Mouse (Mus musculus): ENCODE data around the gene E130309D02Rik.

The E130309D02Rik gene

DNA sequence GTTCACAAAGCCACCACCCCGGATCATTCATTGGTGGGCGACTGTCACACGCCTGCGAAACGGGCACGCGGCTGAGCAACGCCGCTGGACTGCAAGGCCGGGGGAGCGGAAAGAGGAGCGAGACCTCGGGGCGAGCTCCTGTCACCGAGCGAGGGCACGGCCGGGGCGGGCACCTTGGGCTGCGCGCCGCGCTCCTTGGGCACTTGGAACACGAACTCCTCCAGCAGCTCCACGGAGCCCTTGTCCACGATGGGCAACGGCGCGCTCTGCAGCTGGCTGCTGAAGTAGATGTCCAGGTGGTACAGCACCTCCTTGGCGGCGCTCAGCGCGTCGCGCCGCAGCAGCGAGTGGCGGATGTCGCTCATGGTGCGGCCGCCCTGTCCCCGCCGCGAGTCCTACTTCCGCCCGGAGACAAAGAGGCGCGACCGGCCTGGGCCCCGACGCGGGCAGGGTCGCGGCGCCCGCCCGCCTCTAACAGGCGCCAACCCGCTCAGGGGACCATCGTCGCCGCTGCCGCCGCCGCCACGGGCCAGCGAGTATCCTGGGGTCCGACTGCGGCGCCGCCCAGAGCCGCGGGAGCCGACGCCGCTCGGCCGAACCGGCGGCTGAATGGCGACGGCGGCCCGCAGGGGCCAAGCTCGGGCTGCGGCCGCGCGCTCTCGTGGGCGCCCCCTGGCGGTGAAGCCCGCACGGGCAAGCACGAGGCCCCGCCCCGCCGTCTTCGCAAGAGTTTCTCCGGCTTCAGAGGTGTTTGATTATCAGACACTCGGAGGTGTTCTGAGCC is at the start of gene E130309D02Rik:
Gene E130309D02Rik (minus strand): TSS at position 631 of the 784 bp plus-strand sequence.
- in situ Hi-C loops (cut with MboI; ENCODE audit: low pct_unique_long_range_greater_than_20kb in 1 of 2, low sequenced_read_pairs in 2 of 2, unreplicated experiment in 1 of 2): no loop called here

DNA sequence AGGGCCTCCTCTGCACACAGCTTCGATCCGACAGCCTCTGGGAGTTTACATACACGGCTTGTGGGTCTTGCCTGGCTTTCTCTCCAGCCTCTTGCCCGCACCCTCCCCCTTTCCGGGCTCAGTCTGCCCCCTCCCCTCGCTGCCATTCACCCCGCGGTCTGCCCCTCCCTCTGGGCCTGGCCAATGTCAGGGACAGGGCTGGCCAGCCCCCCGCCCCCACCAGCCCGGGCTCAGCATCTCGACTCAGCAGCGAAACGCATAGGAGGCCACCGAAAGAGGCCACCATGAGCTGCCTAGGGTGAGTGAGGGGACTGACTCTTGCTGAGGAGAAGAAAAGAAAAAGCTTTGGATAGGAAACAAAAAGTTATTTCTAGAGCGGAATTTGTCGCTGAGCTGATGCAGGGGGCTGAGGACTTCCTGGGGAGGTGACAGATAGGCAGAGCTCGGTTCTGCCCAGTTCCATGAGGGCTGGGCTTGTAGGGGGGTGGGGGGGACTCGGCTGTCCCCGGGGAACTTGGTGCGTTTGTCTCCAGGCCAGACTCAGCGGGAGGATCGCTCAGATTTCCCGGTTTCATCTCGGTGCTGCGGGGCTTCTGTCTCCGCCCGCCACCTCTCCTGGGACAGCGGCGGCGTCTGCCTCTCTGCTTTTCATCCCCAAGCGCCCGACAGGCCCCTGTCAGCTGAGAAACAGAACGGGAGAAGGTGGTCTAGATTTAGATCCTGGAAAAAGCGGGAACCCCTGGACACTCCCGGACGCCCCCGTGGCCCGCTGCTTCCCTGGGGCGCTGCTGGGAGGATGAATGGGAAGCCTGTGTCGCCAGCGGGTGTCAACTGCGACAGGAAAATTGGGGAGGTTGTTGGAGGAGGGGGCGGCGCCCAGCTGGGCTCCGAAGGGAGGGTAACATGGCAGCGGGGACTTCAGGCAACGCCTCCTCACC is 48.8 kb upstream of the E130309D02Rik start:
- in situ Hi-C loops (cut with MboI; ENCODE audit: low pct_unique_long_range_greater_than_20kb in 1 of 2, low sequenced_read_pairs in 2 of 2, unreplicated experiment in 1 of 2): no loop called here

DNA sequence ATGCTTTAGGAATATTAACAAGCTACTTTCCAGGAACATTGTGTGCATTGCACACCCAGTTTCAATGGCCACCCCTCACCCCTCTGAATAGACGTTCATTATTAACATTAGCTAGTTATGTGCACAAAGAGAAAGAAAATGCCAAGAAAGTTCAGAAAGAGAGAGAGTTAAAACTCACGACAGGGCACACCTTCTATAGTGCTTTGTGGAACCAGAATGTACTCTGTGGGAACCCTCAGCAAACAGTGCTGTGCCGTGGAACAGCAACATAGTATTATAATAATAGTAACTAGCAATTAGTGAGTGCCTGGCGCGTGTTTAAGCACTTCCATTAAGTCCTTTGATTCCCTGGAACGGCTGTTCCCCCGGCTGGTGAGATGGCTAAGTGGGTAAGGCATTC is 46.3 kb upstream of the E130309D02Rik start:
- in situ Hi-C loops (cut with MboI; ENCODE audit: low pct_unique_long_range_greater_than_20kb in 1 of 2, low sequenced_read_pairs in 2 of 2, unreplicated experiment in 1 of 2): no loop called here

DNA sequence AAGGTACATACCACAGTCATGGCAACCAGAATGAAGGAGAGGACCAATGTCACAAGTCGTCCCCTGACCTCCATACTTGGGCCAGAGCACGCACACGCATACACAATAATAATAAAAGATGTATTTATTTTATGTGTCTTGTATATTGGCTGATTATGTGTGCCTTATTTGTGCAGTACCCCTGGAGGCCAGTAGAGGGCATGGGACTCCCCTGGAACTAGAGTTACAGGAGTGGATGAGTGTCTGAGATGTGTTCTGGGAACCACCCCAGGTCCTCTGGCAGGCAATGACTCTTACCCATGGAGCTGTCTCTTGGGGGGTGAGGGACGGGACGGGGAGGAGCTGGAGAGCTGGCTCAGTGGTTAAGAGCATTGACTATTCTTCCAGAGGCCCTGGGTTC is 44.8 kb upstream of the E130309D02Rik start:
- in situ Hi-C loops (cut with MboI; ENCODE audit: low pct_unique_long_range_greater_than_20kb in 1 of 2, low sequenced_read_pairs in 2 of 2, unreplicated experiment in 1 of 2): no loop called here

GRCm38 (mm10) chr5:143359263-143359662 is 44.1 kb upstream of the E130309D02Rik start:
- in situ Hi-C loops (cut with MboI; ENCODE audit: low pct_unique_long_range_greater_than_20kb in 1 of 2, low sequenced_read_pairs in 2 of 2, unreplicated experiment in 1 of 2): no loop called here

GRCm38 (mm10) chr5:143357564-143357963 is 42.4 kb upstream of the E130309D02Rik start:
- in situ Hi-C loops (cut with MboI; ENCODE audit: low pct_unique_long_range_greater_than_20kb in 1 of 2, low sequenced_read_pairs in 2 of 2, unreplicated experiment in 1 of 2): no loop called here

GRCm38 (mm10) chr5:143356686-143357388 is 41.7 kb upstream of the E130309D02Rik start, which contains the start of gene Grid2ip:
TSS of gene Grid2ip (plus strand) at chr5:143357338.
- in situ Hi-C loops (cut with MboI; ENCODE audit: low pct_unique_long_range_greater_than_20kb in 1 of 2, low sequenced_read_pairs in 2 of 2, unreplicated experiment in 1 of 2): no loop called here

- in situ Hi-C loops (cut with MboI; ENCODE audit: low pct_unique_long_range_greater_than_20kb in 1 of 2, low sequenced_read_pairs in 2 of 2, unreplicated experiment in 1 of 2): no loop called here
Measured at GRCm38 (mm10) chr5:143356017-143356416, 40.9 kb upstream of the E130309D02Rik start.

DNA sequence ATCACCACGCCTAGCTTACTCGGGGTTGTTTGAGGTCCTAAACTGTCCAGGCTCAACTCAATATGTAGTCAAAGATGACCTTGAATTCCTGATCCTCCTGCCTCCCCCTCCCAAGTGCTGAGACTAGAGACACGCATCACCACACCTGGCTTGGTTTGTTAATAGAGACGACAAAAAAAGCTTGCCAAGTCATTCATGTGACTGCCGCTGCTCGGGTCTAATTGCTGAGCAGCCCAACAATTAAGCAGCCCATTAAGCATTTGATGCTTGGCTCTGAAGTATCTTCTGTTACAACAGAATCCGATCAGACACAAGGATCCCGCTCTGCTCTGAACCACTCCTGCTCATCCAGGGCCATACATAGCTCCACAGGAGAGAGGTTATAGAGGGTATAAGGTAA is 31.2 kb upstream of the E130309D02Rik start:
- in situ Hi-C loops (cut with MboI; ENCODE audit: low pct_unique_long_range_greater_than_20kb in 1 of 2, low sequenced_read_pairs in 2 of 2, unreplicated experiment in 1 of 2): no loop called here

DNA sequence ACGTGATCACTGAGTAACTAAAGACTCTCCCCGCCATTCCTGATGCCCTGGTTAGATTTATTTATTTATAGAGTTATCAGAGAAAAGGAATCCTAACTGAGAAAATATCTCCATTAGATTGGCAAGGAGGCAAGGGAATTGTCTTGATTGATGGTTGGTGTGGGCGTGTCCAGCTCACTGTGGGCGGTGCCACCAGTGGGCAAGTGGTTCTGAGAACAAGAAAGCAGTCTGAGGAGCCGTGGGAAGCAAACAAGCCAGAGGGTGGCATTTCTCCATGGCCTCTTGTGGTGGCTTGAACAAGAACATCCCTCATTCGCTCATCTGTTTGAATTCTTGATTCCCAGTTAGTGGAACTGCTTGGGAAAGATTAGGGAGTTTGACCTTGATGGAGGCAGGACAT is 24.4 kb upstream of the E130309D02Rik start:
- in situ Hi-C loops (cut with MboI; ENCODE audit: low pct_unique_long_range_greater_than_20kb in 1 of 2, low sequenced_read_pairs in 2 of 2, unreplicated experiment in 1 of 2): no loop called here

DNA sequence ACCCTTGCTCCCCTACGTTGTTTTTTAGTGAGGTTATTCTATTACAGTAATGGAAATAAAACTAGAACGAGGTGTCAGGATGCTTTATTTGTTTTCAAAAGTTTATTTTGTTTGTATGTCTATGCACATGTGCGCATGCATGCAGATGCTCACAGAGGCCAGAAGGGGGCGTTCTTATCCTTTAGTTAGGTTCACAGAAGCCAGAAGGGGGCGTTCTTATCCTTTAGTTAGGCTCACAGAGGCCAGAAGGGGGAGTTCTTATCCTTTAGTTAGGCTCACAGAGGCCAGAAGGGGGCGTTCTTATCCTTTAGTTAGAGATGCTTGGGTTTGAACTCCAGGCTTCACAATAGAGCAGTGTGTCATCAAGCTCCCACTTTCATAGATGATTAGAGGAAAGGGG is 21.4 kb upstream of the E130309D02Rik start:
- in situ Hi-C loops (cut with MboI; ENCODE audit: low pct_unique_long_range_greater_than_20kb in 1 of 2, low sequenced_read_pairs in 2 of 2, unreplicated experiment in 1 of 2): no loop called here

- in situ Hi-C loops (cut with MboI; ENCODE audit: low pct_unique_long_range_greater_than_20kb in 1 of 2, low sequenced_read_pairs in 2 of 2, unreplicated experiment in 1 of 2): no loop called here
Measured at GRCm38 (mm10) chr5:143335089-143335460, 19.9 kb upstream of the E130309D02Rik start.

- in situ Hi-C loops (cut with MboI; ENCODE audit: low pct_unique_long_range_greater_than_20kb in 1 of 2, low sequenced_read_pairs in 2 of 2, unreplicated experiment in 1 of 2): no loop called here
Measured at GRCm38 (mm10) chr5:143334418-143335088, 19.4 kb upstream of the E130309D02Rik start.

GRCm38 (mm10) chr5:143333872-143334271 is 18.7 kb upstream of the E130309D02Rik start:
- in situ Hi-C loops (cut with MboI; ENCODE audit: low pct_unique_long_range_greater_than_20kb in 1 of 2, low sequenced_read_pairs in 2 of 2, unreplicated experiment in 1 of 2): no loop called here

DNA sequence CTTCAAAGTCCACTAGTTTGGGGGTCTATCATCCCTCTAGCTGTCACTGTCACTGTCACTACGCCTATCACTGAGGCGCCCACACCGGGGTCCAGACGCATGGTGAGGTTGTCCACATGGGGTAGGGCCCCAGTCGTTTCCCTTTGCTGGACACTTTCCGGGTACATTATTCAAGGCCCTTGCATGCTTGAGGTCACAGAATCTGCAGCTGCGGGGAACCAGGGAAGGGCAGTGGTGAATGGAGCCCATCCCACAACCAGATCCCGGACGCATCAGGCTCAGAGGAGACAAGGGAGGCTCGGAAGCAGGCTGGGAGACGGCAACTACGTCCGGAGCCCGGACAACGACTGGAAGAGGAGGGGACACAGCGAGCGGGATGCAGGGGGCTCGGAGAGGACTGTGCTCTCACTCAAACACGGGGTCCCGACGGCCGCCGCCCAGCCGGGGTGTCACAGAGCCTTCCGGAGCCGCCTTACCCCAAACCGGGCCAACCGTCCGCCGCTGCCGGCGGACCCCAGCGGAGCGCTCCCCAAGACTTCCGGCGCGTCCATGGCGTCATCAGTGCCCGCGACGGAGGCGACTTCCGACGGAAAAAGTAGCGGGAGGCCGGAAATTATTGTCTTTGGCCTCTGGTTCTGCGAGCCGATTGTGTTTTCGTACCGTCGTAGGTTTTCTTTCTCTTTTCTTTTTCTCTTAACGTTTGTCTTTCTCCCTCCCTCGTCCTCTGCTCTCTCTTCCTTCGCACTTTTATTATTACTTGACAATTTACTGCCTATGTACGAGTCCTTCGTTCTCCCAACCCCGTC is 13.7 kb upstream of the E130309D02Rik start, which contains the start of gene Zdhhc4:
Gene Zdhhc4 (minus strand): TSS at position 567 of the 806 bp plus-strand sequence.
- in situ Hi-C loops (cut with MboI; ENCODE audit: low pct_unique_long_range_greater_than_20kb in 1 of 2, low sequenced_read_pairs in 2 of 2, unreplicated experiment in 1 of 2): no loop called here

- in situ Hi-C loops (cut with MboI; ENCODE audit: low pct_unique_long_range_greater_than_20kb in 1 of 2, low sequenced_read_pairs in 2 of 2, unreplicated experiment in 1 of 2): no loop called here
Measured at GRCm38 (mm10) chr5:143317288-143317610, 2.1 kb upstream of the E130309D02Rik start.

GRCm38 (mm10) chr5:143316605-143317287 is 1.6 kb upstream of the E130309D02Rik start:
- in situ Hi-C loops (cut with MboI; ENCODE audit: low pct_unique_long_range_greater_than_20kb in 1 of 2, low sequenced_read_pairs in 2 of 2, unreplicated experiment in 1 of 2): no loop called here

All from mouse embryonic stem cell (cell line).